Mouse (Mus musculus) heart, embryonic 13.5 days (tissue): Measurements from ENCODE around the gene Pik3ca. TPM values are rescaled to one million over a fixed set of nuclear protein-coding genes. Genes with fewer than 3 reads are reported as not detected.

Experiments
- ATAC-seq: fragments of 200-750 bp; cut with Nextera tagmentation; 2 replicates; pipeline ENCODE4 v1.8.0; 2017; ENCODE audit warnings: moderate TSS enrichment; ENCODE audit not compliant: insufficient number of reproducible peaks, low FRiP score, low TSS enrichment; ENCODE audit errors: extremely low read depth
- H3K27ac ChIP-seq: fragments of 300-500 bp; sonication (generic); replicated peaks from 2 replicates; pipeline ENCODE4 v1.5.1; 2015; ENCODE audit warnings: moderate library complexity, mild to moderate bottlenecking, inconsistent platforms
- H3K27me3 ChIP-seq: fragments of 300-500 bp; sonication (generic); replicated peaks from 2 replicates; pipeline ENCODE4 v1.6.1; 2015; ENCODE audit warnings: mild to moderate bottlenecking, inconsistent platforms
- H3K36me3 ChIP-seq: fragments of 300-500 bp; sonication (generic); 2 replicates; pipeline ENCODE4 v1.6.1; 2015; ENCODE audit warnings: mild to moderate bottlenecking, inconsistent platforms
- H3K4me1 ChIP-seq: fragments of 300-500 bp; sonication (generic); 2 replicates; pipeline ENCODE4 v1.6.1; 2015; ENCODE audit warnings: inconsistent platforms
- H3K4me2 ChIP-seq: fragments of 300-500 bp; sonication (generic); 2 replicates; pipeline ENCODE4 v1.6.1; 2015; ENCODE audit warnings: inconsistent platforms, mild to moderate bottlenecking, moderate library complexity
- H3K4me3 ChIP-seq: fragments of 300-500 bp; sonication (generic); 2 replicates; pipeline ENCODE4 v1.5.1; 2015; ENCODE audit warnings: moderate library complexity, mild to moderate bottlenecking, inconsistent platforms
- H3K9ac ChIP-seq: fragments of 300-500 bp; sonication (generic); 2 replicates; pipeline ENCODE4 v1.6.1; 2015; ENCODE audit warnings: inconsistent platforms, mild to moderate bottlenecking, moderate library complexity
- H3K9me3 ChIP-seq: fragments of 300-500 bp; sonication (generic); 2 replicates; pipeline ENCODE4 v1.6.1; 2016; ENCODE audit warnings: inconsistent platforms
- WGBS: fragments of 180-500 bp; shearing (Covaris S2); methylation state at CpG from one replicate; pipeline ENCODE4 v1.1.7; 2015; ENCODE audit warnings: mixed read lengths; 5-methylcytosine and 5-hydroxymethylcytosine counted together
- polyA plus RNA-seq: library from polyadenylated mRNA; unstranded; fragments of >200 nt; fragmentation: Nextera tagmentation; extraction: Ambion mirVana; gene quantifications from 2 replicates; pipeline ENCODE4 v1.2.1, GENCODE M21; 2015

Gene Pik3ca
- polyA plus RNA-seq = 5.2 and 7.4 TPM in 2 replicates

- Histone ChIP-seq H3K4me3 (peak within 1 kb of the TSS; percentile 78), H3K27ac (peak within 1 kb of the TSS; percentile 98), H3K9me3 (no peaks in the 10 kb centered on the region), H3K4me1 (peaks cover 39% of the 10 kb centered on the region), H3K9ac (peak within 1 kb of the TSS; percentile 98), H3K27me3 (no peaks in the 10 kb centered on the region), H3K36me3 (no peaks in the 10 kb centered on the region), H3K4me2 (peak within 1 kb of the TSS; percentile 76)
- ATAC-seq = peak; percentile 52
- under 1% methylated on average over 47 of the region's 65 CpGs for WGBS
Measured at GRCm38 (mm10) chr3:32397461-32398174, at the start of gene Pik3ca. TSS of gene Pik3ca (plus strand) at chr3:32397671.

- H3K4me2 ChIP-seq = no peak overlapping the region
Measured at GRCm38 (mm10) chr3:32347881-32348280, 49.6 kb upstream of the Pik3ca start.

GRCm38 (mm10) chr3:32361221-32361620, 36.2 kb upstream of the Pik3ca start:
- peaks cover 24% of the 10 kb centered on the region for H3K4me1 ChIP-seq
- ATAC-seq = no peak
- no peaks in the 10 kb centered on the region for H3K9me3 ChIP-seq
- no peaks in the 10 kb centered on the region for H3K36me3 ChIP-seq
- no peak overlapping the region for H3K27ac ChIP-seq
- H3K4me3 ChIP-seq = no peak overlapping the region
- no peak overlapping the region for H3K4me2 ChIP-seq
- 47% methylated on average over 6 of the region's 6 CpGs for WGBS
- H3K9ac ChIP-seq = peak overlapping the region; percentile 44
- H3K27me3 ChIP-seq = no peaks in the 10 kb centered on the region

More at GRCm38 (mm10) chr3:32347881-32348280, 49.6 kb upstream of the Pik3ca start:
- 85% methylated on average over 6 of the region's 6 CpGs for WGBS
- no peaks in the 10 kb centered on the region for H3K27me3 ChIP-seq
- H3K4me3 ChIP-seq = no peak overlapping the region
- no peak overlapping the region for H3K27ac ChIP-seq
- H3K9ac ChIP-seq = no peak overlapping the region
- H3K36me3 ChIP-seq = peaks cover 35% of the 10 kb centered on the region
- ATAC-seq = no peak
- H3K9me3 ChIP-seq = no peaks in the 10 kb centered on the region
- H3K4me1 ChIP-seq = no peaks in the 10 kb centered on the region

- H3K27ac ChIP-seq = no peak overlapping the region
- no peak for ATAC-seq
Measured at GRCm38 (mm10) chr3:32364195-32364594, 33.3 kb upstream of the Pik3ca start.

GRCm38 (mm10) chr3:32364841-32365545, 32.5 kb upstream of the Pik3ca start:
- Histone ChIP-seq H3K4me2 (peak overlapping the region; percentile 72), H3K36me3 (no peaks in the 10 kb centered on the region), H3K9me3 (no peaks in the 10 kb centered on the region), H3K27ac (peak overlapping the region; percentile 80), H3K4me3 (peak overlapping the region; percentile 70), H3K9ac (peak overlapping the region; percentile 84), H3K27me3 (peaks cover 3% of the 10 kb centered on the region; the same call in 1 of the 2 replicates), H3K4me1 (peaks cover 25% of the 10 kb centered on the region)
- WGBS = under 1% methylated on average over 54 of the region's 54 CpGs
- ATAC-seq = no peak

More at GRCm38 (mm10) chr3:32364195-32364594, 33.3 kb upstream of the Pik3ca start:
- H3K4me2 ChIP-seq = peak overlapping the region; percentile 72
- peaks cover 25% of the 10 kb centered on the region for H3K4me1 ChIP-seq
- peak overlapping the region; percentile 70 for H3K4me3 ChIP-seq
- no peaks in the 10 kb centered on the region for H3K36me3 ChIP-seq
- H3K27me3 ChIP-seq = peaks cover 3% of the 10 kb centered on the region; the same call in 1 of the 2 replicates
- WGBS = 65% methylated on average over 4 of the region's 4 CpGs
- H3K9me3 ChIP-seq = no peaks in the 10 kb centered on the region
- H3K9ac ChIP-seq = peak overlapping the region; percentile 74

- peaks cover 24% of the 10 kb centered on the region for H3K4me1 ChIP-seq
- no peaks in the 10 kb centered on the region for H3K9me3 ChIP-seq
- 4% methylated on average over 36 of the region's 48 CpGs for WGBS
- peak within 1 kb of the TSS; percentile 70 for H3K4me3 ChIP-seq
- peak within 1 kb of the TSS; percentile 84 for H3K9ac ChIP-seq
- H3K27ac ChIP-seq = peak within 1 kb of the TSS; percentile 80
- peaks cover 3% of the 10 kb centered on the region; the same call in 1 of the 2 replicates for H3K27me3 ChIP-seq
- no peak for ATAC-seq
- H3K4me2 ChIP-seq = peak within 1 kb of the TSS; percentile 72
- H3K36me3 ChIP-seq = no peaks in the 10 kb centered on the region
Measured at GRCm38 (mm10) chr3:32365546-32366245, 31.8 kb upstream of the Pik3ca start, which contains the start of gene Zmat3. TSS of gene Zmat3 (minus strand) at chr3:32366014.

- no peak for ATAC-seq
- Histone ChIP-seq H3K4me2 (peak overlapping the region; percentile 72), H3K4me3 (peak overlapping the region; percentile 70), H3K27ac (no peak overlapping the region), H3K36me3 (no peaks in the 10 kb centered on the region), H3K4me1 (peaks cover 18% of the 10 kb centered on the region), H3K27me3 (peaks cover 3% of the 10 kb centered on the region; the same call in 1 of the 2 replicates), H3K9ac (peak overlapping the region; percentile 84; the same call in 1 of the 2 replicates), H3K9me3 (no peaks in the 10 kb centered on the region)
- WGBS = 61% methylated on average over 17 of the region's 17 CpGs
Measured at GRCm38 (mm10) chr3:32366246-32366734, 31.2 kb upstream of the Pik3ca start.

- no peak overlapping the region for H3K9ac ChIP-seq
- no peak overlapping the region for H3K4me3 ChIP-seq
- 73% methylated on average over 1 of the region's 1 CpGs for WGBS
- H3K4me1 ChIP-seq = peaks cover 16% of the 10 kb centered on the region
- ATAC-seq = no peak
- no peak overlapping the region for H3K4me2 ChIP-seq
- no peaks in the 10 kb centered on the region for H3K9me3 ChIP-seq
- no peaks in the 10 kb centered on the region for H3K36me3 ChIP-seq
- no peak overlapping the region for H3K27ac ChIP-seq
- H3K27me3 ChIP-seq = peaks cover 3% of the 10 kb centered on the region; the same call in 1 of the 2 replicates
Measured at GRCm38 (mm10) chr3:32367516-32367915, 30.0 kb upstream of the Pik3ca start.

- no peak overlapping the region for H3K9ac ChIP-seq
- H3K9me3 ChIP-seq = no peaks in the 10 kb centered on the region
- ATAC-seq = no peak
- no peak overlapping the region for H3K27ac ChIP-seq
- no peak overlapping the region for H3K4me2 ChIP-seq
- H3K4me3 ChIP-seq = no peak overlapping the region
- H3K27me3 ChIP-seq = no peaks in the 10 kb centered on the region
- 66% methylated on average over 7 of the region's 7 CpGs for WGBS
- no peaks in the 10 kb centered on the region for H3K36me3 ChIP-seq
- no peaks in the 10 kb centered on the region for H3K4me1 ChIP-seq
Measured at GRCm38 (mm10) chr3:32371957-32372356, 25.5 kb upstream of the Pik3ca start.

- H3K4me3 ChIP-seq = no peak overlapping the region
- no peaks in the 10 kb centered on the region for H3K36me3 ChIP-seq
- no peak for ATAC-seq
- no peak overlapping the region for H3K27ac ChIP-seq
- H3K9ac ChIP-seq = no peak overlapping the region
- H3K4me2 ChIP-seq = no peak overlapping the region
- H3K27me3 ChIP-seq = no peaks in the 10 kb centered on the region
- WGBS = 82% methylated on average over 8 of the region's 8 CpGs
- no peaks in the 10 kb centered on the region for H3K4me1 ChIP-seq
- H3K9me3 ChIP-seq = no peaks in the 10 kb centered on the region
Measured at GRCm38 (mm10) chr3:32372470-32372869, 25.0 kb upstream of the Pik3ca start.

GRCm38 (mm10) chr3:32373236-32373635, 24.2 kb upstream of the Pik3ca start:
- H3K4me2 ChIP-seq = no peak overlapping the region
- no peak overlapping the region for H3K27ac ChIP-seq
- no peak overlapping the region for H3K4me3 ChIP-seq
- H3K4me1 ChIP-seq = no peaks in the 10 kb centered on the region
- ATAC-seq = no peak
- no peaks in the 10 kb centered on the region for H3K27me3 ChIP-seq
- no peak overlapping the region for H3K9ac ChIP-seq
- H3K9me3 ChIP-seq = no peaks in the 10 kb centered on the region
- 72% methylated on average over 6 of the region's 6 CpGs for WGBS
- no peaks in the 10 kb centered on the region for H3K36me3 ChIP-seq
